Mouse (Mus musculus): ENCODE measurements around the gene Matn1.

Matn1 gene

GRCm38 (mm10) chr4:130918805-130919749 is 25.1 kb upstream of the Matn1 start:
- DNase-seq: no peak

GRCm38 (mm10) chr4:130919750-130920356 is 24.3 kb upstream of the Matn1 start:
- DNase-seq: no peak

GRCm38 (mm10) chr4:130920951-130921693 is 23.1 kb upstream of the Matn1 start:
- peak; percentile 70 to 74 for DNase-seq

GRCm38 (mm10) chr4:130921986-130922385 is 22.2 kb upstream of the Matn1 start:
- DNase-seq: no peak

GRCm38 (mm10) chr4:130926274-130926673 is 17.9 kb upstream of the Matn1 start:
- DNase-seq: no peak

GRCm38 (mm10) chr4:130927821-130928220 is 16.4 kb upstream of the Matn1 start:
- no peak for DNase-seq

GRCm38 (mm10) chr4:130942644-130943043 is 1.5 kb upstream of the Matn1 start:
- DNase-seq: no peak

GRCm38 (mm10) chr4:130944779-130945178 is 594 bp downstream of the Matn1 start:
- no peak for DNase-seq

- peak; percentile 23 to 35 for DNase-seq
These were observed 3.0 kb downstream of the Matn1 start for GRCm38 (mm10) chr4:130947094-130947647.

GRCm38 (mm10) chr4:130949821-130950384 is 5.7 kb downstream of the Matn1 start:
- no peak for DNase-seq

GRCm38 (mm10) chr4:130952531-130952930 is 8.3 kb downstream of the Matn1 start:
- peak; percentile 71 to 76 for DNase-seq

GRCm38 (mm10) chr4:130957156-130957555 is 13.0 kb downstream of the Matn1 start:
- no peak for DNase-seq

- DNase-seq: no peak
These were observed 14.6 kb downstream of the Matn1 start for GRCm38 (mm10) chr4:130958812-130959211.

- DNase-seq: no peak
These were observed 15.5 kb downstream of the Matn1 start for GRCm38 (mm10) chr4:130959678-130960077.

GRCm38 (mm10) chr4:130960118-130960734 is 16.0 kb downstream of the Matn1 start:
- peak; percentile 91 to 94 for DNase-seq

- no peak for DNase-seq
These were observed 27.1 kb downstream of the Matn1 start for GRCm38 (mm10) chr4:130971278-130971677.

GRCm38 (mm10) chr4:130972421-130972829 is 28.2 kb downstream of the Matn1 start:
- DNase-seq: no peak

- DNase-seq: no peak
These were observed 29.4 kb downstream of the Matn1 start for GRCm38 (mm10) chr4:130973332-130974263.

GRCm38 (mm10) chr4:130978981-130979380 is 34.8 kb downstream of the Matn1 start:
- DNase-seq: no peak

- no peak for DNase-seq
These were observed 40.4 kb downstream of the Matn1 start for GRCm38 (mm10) chr4:130984416-130985182.

All from kidney, postnatal 4 days (tissue).